Mouse (Mus musculus): ENCODE measurements around the gene Cdh4.

Gene Cdh4

GRCm38 (mm10) chr2:179799906-179800532 is 357.8 kb downstream of the Cdh4 start:
- DNase-seq = no peak

GRCm38 (mm10) chr2:179801042-179801441 is 358.8 kb downstream of the Cdh4 start:
- DNase-seq = no peak

GRCm38 (mm10) chr2:179802411-179802810 is 360.2 kb downstream of the Cdh4 start:
- no peak for DNase-seq

- DNase-seq = no peak
Measured at GRCm38 (mm10) chr2:179811086-179811485, 368.9 kb downstream of the Cdh4 start.

GRCm38 (mm10) chr2:179813035-179813827 is 371.0 kb downstream of the Cdh4 start:
- no peak for DNase-seq

- peak; percentile 22 to 32 for DNase-seq
Measured at GRCm38 (mm10) chr2:179824776-179825326, 382.6 kb downstream of the Cdh4 start.

- peak; percentile 12 to 18 for DNase-seq
Measured at GRCm38 (mm10) chr2:179828968-179829367, 386.7 kb downstream of the Cdh4 start.

- peak in 1 of 2 experiments; percentile 18 for DNase-seq
Measured at GRCm38 (mm10) chr2:179829972-179830371, 387.7 kb downstream of the Cdh4 start.

- no peak for DNase-seq
Measured at GRCm38 (mm10) chr2:179834892-179835291, 392.7 kb downstream of the Cdh4 start.

- DNase-seq = no peak
Measured at GRCm38 (mm10) chr2:179835570-179835969, 393.3 kb downstream of the Cdh4 start.

GRCm38 (mm10) chr2:179837186-179837585 is 395.0 kb downstream of the Cdh4 start:
- no peak for DNase-seq

- DNase-seq = no peak
Measured at GRCm38 (mm10) chr2:179838036-179838435, 395.8 kb downstream of the Cdh4 start.

GRCm38 (mm10) chr2:179842610-179843389 is 400.6 kb downstream of the Cdh4 start:
- no peak for DNase-seq

- DNase-seq = no peak
Measured at GRCm38 (mm10) chr2:179849732-179850131, 407.5 kb downstream of the Cdh4 start.

- DNase-seq = no peak
Measured at GRCm38 (mm10) chr2:179852169-179852568, 409.9 kb downstream of the Cdh4 start.

GRCm38 (mm10) chr2:179852862-179853261 is 410.6 kb downstream of the Cdh4 start:
- no peak for DNase-seq

- no peak for DNase-seq
Measured at GRCm38 (mm10) chr2:179853892-179854291, 411.7 kb downstream of the Cdh4 start.

GRCm38 (mm10) chr2:179857086-179857485 is 414.9 kb downstream of the Cdh4 start:
- no peak for DNase-seq

- DNase-seq = no peak
Measured at GRCm38 (mm10) chr2:179862676-179863075, 420.4 kb downstream of the Cdh4 start.

GRCm38 (mm10) chr2:179863266-179863665 is 421.0 kb downstream of the Cdh4 start:
- peak; percentile 21 to 24 for DNase-seq

GRCm38 (mm10) chr2:179865097-179865496 is 422.9 kb downstream of the Cdh4 start:
- no peak for DNase-seq

- DNase-seq = no peak
Measured at GRCm38 (mm10) chr2:179867669-179868068, 425.4 kb downstream of the Cdh4 start.

- DNase-seq = peak; percentile 10 to 30
Measured at GRCm38 (mm10) chr2:179869871-179870270, 427.6 kb downstream of the Cdh4 start.
